In genomic region chr1:161765932-161766331, GRCm38 (mm10) we compare ENCODE assay signal across 14 mouse cellular contexts. TPM values are rescaled to one million over a fixed set of nuclear protein-coding genes. Genes with fewer than 3 reads are reported as not detected.
A peak's percentile ranks its signal among the peaks of the same experiment; 100 is the strongest.
DNase-seq lines count a peak whose midpoint lies in the region; ATAC-seq lines count a peak whose summit lies in the region.
"Had no signal": no experiment of that assay in that cellular context is flagged by ENCODE, and none has a peak within 500 bp of the region (broad histone marks: within the 10 kb centered on the region; RNA-seq: fewer than 3 reads in every experiment).

No protein-coding gene starts in this region.

- 35% methylated on average over 5 of the region's 5 CpGs for WGBS in intestine, embryonic 16.5 days
- 26% methylated on average over 5 of the region's 5 CpGs for WGBS in intestine, embryonic 15.5 days
- 56% methylated on average over 5 of the region's 5 CpGs for WGBS in limb, embryonic 10.5 days

- no peak overlapping the region for H3K4me3 ChIP-seq in intestine, embryonic 16.5 days (ENCODE audit: low read length)
- no peak overlapping the region for H3K4me3 ChIP-seq in intestine, embryonic 15.5 days (replicated peaks)
- H3K4me3 ChIP-seq in limb, embryonic 10.5 days = no peak overlapping the region
- H3K4me3 ChIP-seq: midbrain, embryonic 12.5 days had no signal

- peak; percentile 34; the same call in 1 of the 2 replicates for ATAC-seq in intestine, embryonic 16.5 days
- ATAC-seq in intestine, embryonic 15.5 days = no peak; the same call in 1 of the 2 replicates
- peak; percentile 26 for ATAC-seq in inflammation-experienced regulatory T-cells, adult 6 months
- no peak for ATAC-seq in erythroid progenitor cell, adult 5-6 weeks (replicated peaks; ENCODE audit: low FRiP score, poor library complexity, severe bottlenecking)

- DNase-seq in splenic B cell, adult 2 months (ENCODE audit: low read depth, low spot score) = peak; percentile 60
- peak; percentile 75 for DNase-seq in thymus, postnatal 4 days
- no peak for DNase-seq in limb, embryonic 10.5 days (ENCODE audit: low spot score)
- no peak for DNase-seq in left cerebral cortex, adult 11 months (ENCODE audit: low spot score)
- DNase-seq: adrenal gland, adult 8-10 months; kidney, adult 18-20 months; right cerebral cortex, postnatal 14 days had no signal

- H3K27me3 ChIP-seq in intestine, embryonic 16.5 days (replicated peaks; ENCODE audit: control insufficient read depth, insufficient read depth, low read length) = no peaks in the 10 kb centered on the region
- H3K27me3 ChIP-seq in intestine, embryonic 15.5 days (replicated peaks) = no peaks in the 10 kb centered on the region
- H3K27me3 ChIP-seq in splenic B cell, adult 2 months (ENCODE audit: control insufficient read depth, insufficient read depth, low read length, poor library complexity, severe bottlenecking) = no peaks in the 10 kb centered on the region
- no peaks in the 10 kb centered on the region for H3K27me3 ChIP-seq in limb, embryonic 10.5 days (ENCODE audit: low read depth, poor library complexity, severe bottlenecking)
- H3K27me3 ChIP-seq: midbrain, embryonic 12.5 days had no signal

- no peaks in the 10 kb centered on the region for H3K36me3 ChIP-seq in intestine, embryonic 16.5 days (ENCODE audit: control insufficient read depth, insufficient read depth, low read length)
- no peaks in the 10 kb centered on the region for H3K36me3 ChIP-seq in intestine, embryonic 15.5 days
- no peaks in the 10 kb centered on the region for H3K36me3 ChIP-seq in splenic B cell, adult 2 months (ENCODE audit: control insufficient read depth, insufficient read depth, low read length, poor library complexity, severe bottlenecking)
- H3K36me3 ChIP-seq in limb, embryonic 10.5 days = no peaks in the 10 kb centered on the region
- H3K36me3 ChIP-seq: midbrain, embryonic 12.5 days had no signal

- no peaks in the 10 kb centered on the region for H3K4me1 ChIP-seq in intestine, embryonic 16.5 days (ENCODE audit: control insufficient read depth, insufficient read depth, low read length)
- no peaks in the 10 kb centered on the region for H3K4me1 ChIP-seq in intestine, embryonic 15.5 days (replicated peaks)
- no peaks in the 10 kb centered on the region for H3K4me1 ChIP-seq in limb, embryonic 10.5 days
- H3K4me1 ChIP-seq: midbrain, embryonic 12.5 days had no signal

- no peaks in the 10 kb centered on the region for H3K9me3 ChIP-seq in intestine, embryonic 16.5 days (ENCODE audit: control insufficient read depth, low read length)
- H3K9me3 ChIP-seq in intestine, embryonic 15.5 days = no peaks in the 10 kb centered on the region
- H3K9me3 ChIP-seq in limb, embryonic 10.5 days (replicated peaks) = no peaks in the 10 kb centered on the region
- H3K9me3 ChIP-seq: midbrain, embryonic 12.5 days had no signal

- no peak overlapping the region for H3K9ac ChIP-seq in intestine, embryonic 16.5 days (ENCODE audit: low read depth, low read length)
- H3K9ac ChIP-seq in intestine, embryonic 15.5 days = no peak overlapping the region
- H3K9ac ChIP-seq: midbrain, embryonic 12.5 days had no signal

- H3K4me2 ChIP-seq in intestine, embryonic 16.5 days (ENCODE audit: low read depth, low read length) = no peak overlapping the region
- H3K4me2 ChIP-seq in intestine, embryonic 15.5 days (replicated peaks) = no peak overlapping the region
- H3K4me2 ChIP-seq: midbrain, embryonic 12.5 days had no signal

- no peak overlapping the region for H3K27ac ChIP-seq in intestine, embryonic 16.5 days (ENCODE audit: low read length)
- no peak overlapping the region for H3K27ac ChIP-seq in intestine, embryonic 15.5 days
- no peak overlapping the region for H3K27ac ChIP-seq in limb, embryonic 10.5 days
- H3K27ac ChIP-seq: midbrain, embryonic 12.5 days had no signal

RNA-seq across cellular contexts. Expression of gene Fasl, which starts 22.4 kb away (rescaled TPM):
- not detected in 2 replicates for polyA plus RNA-seq in intestine, embryonic 16.5 days (2015; fragmentation: Nextera tagmentation; extraction: Ambion mirVana)
- polyA plus RNA-seq in intestine, embryonic 15.5 days (2015; fragmentation: Nextera tagmentation; extraction: Ambion mirVana) = not detected in 2 replicates
- polyA plus RNA-seq in inflammation-experienced regulatory T-cells, adult 6 months (2017; shearing (Covaris generic)) = 10 to 100 TPM; 13.0 to 56.3 (median 19.1) TPM
- not detected in 2 replicates for polyA plus RNA-seq in limb, embryonic 10.5 days (2016; fragmentation: Nextera tagmentation; extraction: Ambion mirVana)
- total RNA-seq in erythroid progenitor cell, adult 5-6 weeks (2015; ENCODE audit: low replicate concordance) = 3.2 TPM in 1 of 2 replicates, not detected in the other
- total RNA-seq in erythroid progenitor cell, adult 5-6 weeks (2017; ENCODE audit: low replicate concordance) = not detected in 2 replicates
- total RNA-seq: heart, postnatal 14 days had no signal
- polyA plus RNA-seq: liver, embryonic 11.5 days; midbrain, embryonic 12.5 days had no signal

Comparison
In these comparisons a context has a peak if more than half of its experiments do, and no peak if none do; other contexts are left out.
1. ATAC-seq: peak in intestine, embryonic 16.5 days (single experiment) and inflammation-experienced regulatory T-cells, adult 6 months (single experiment); none in intestine, embryonic 15.5 days (single experiment) and erythroid progenitor cell, adult 5-6 weeks (single experiment).
2. DNase-seq: peak in splenic B cell, adult 2 months (single experiment) and thymus, postnatal 4 days (single experiment); none in limb, embryonic 10.5 days (single experiment) and left cerebral cortex, adult 11 months (single experiment).
3. RNA of gene Fasl, which starts 22.4 kb away (polyA plus RNA-seq): 13.0 to 56.3 TPM in inflammation-experienced regulatory T-cells, adult 6 months; not detected in intestine, embryonic 16.5 days, not detected in intestine, embryonic 15.5 days and not detected in limb, embryonic 10.5 days; every median in the first group is over 10 times any median in the second.